Mouse (Mus musculus): ENCODE measurements around the gene Rora.

Rora gene

GRCm38 (mm10) chr9:68653211-68654038 is at the start of gene Rora:
Rora (plus strand) TSS chr9:68653786.
- DNase-seq (ENCODE audit: low spot score), result peak; percentile 70

- no peak for DNase-seq (ENCODE audit: low spot score)
Observed at GRCm38 (mm10) chr9:68614006-68614405, 39.6 kb upstream of the Rora start.

DNA sequence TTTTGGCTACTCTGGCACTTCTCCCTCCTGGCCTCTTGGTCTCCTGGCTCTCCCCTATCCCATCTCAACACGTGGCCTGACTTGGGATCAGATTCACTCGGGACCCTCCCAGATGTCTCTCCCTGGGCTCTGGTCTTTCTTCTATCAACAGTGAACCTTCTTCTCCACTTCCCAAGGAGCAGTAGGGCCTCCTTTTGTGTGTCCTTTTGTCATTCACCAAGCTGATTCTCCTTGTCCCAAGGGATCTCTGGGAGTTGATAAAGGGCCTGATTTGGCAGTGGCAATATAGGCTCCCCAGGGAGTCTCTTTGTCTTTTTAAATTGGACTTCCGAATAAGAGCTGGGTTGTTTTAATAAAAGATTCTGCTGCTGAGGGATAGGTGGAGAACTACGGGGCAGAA is 36.5 kb upstream of the Rora start:
- no peak for DNase-seq (ENCODE audit: low spot score)

GRCm38 (mm10) chr9:68620036-68620435 is 33.5 kb upstream of the Rora start:
- peak; percentile 4 for DNase-seq (ENCODE audit: low spot score)

DNA sequence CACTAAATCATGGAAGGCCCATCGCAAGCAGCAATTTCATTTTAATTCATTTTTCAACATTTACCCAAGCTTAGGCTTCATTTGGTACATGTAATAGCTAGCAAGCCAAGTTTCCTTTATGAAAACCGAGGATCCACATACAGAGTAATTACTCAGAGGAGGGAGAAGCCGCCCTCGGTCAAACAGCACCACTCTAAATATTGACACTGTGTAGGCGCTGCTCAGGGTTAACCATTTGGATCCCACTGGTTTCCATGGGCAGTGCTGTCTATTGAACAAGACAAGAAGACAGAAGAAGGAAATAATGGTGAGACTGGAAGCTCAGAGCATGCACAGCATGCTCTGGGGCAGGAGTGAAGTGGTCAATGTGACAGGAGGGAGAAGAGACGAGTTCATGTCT is 33.1 kb upstream of the Rora start:
- no peak for DNase-seq (ENCODE audit: low spot score)

DNA sequence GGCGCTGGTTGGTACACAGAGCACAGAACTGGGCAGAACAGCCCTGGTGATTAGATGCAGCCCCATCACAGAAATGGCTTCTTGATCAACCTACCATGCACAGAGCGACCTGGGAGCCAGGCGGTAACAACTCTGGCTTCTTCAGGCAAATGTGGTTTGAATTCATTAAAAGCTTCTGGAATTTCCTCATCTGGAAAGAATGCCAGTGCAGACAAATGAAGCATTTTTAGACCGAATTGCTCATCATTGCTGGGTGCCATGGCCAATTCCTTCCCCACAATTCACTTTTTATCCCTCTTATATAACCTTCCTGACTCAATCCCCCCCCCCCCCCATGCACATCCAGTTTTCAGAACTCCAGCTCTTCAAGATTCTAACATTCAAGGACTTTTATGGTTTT is 28.6 kb upstream of the Rora start:
- no peak for DNase-seq (ENCODE audit: low spot score)

DNA sequence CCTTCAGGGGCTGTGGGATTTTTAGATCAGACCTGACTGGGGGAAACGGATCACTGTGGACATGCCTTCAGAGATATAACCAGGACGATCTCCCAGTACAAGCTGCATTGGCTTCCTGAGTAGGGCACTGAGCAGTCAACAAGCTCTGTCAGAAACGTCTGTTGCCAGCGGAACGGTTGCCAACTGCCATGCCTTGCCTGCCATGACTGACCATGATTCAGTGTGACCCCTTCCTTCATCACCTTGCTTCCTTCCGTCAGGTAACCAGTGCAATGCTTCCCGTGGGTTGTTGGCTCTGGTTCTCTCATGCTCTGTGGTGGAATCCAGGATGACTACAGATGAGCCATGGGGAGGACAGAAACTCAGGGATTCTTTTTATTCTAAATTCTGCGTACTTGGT is 16.3 kb upstream of the Rora start:
- no peak for DNase-seq (ENCODE audit: low spot score)

DNA sequence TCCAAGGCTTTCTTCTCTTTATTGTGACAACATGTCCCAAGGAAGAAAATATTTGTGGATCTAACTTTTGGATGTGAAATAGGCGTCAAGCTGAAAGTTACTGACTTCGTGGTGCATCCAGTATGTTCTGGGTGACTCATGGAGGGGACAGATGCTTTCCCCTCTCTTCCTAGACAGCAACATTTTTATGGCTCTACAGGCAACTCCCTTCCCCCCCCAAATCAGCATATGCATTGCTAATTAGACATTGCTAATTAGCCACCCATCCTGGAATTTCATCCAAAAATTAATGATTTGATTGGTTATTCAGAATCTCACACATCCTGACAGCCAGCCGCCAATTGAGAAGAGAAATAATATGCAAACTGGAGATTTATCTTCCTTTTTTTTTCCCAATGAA is 12.5 kb upstream of the Rora start:
- DNase-seq (ENCODE audit: low spot score), result no peak

- no peak for DNase-seq (ENCODE audit: low spot score)
Observed at GRCm38 (mm10) chr9:68648061-68648460, 5.5 kb upstream of the Rora start.

DNA sequence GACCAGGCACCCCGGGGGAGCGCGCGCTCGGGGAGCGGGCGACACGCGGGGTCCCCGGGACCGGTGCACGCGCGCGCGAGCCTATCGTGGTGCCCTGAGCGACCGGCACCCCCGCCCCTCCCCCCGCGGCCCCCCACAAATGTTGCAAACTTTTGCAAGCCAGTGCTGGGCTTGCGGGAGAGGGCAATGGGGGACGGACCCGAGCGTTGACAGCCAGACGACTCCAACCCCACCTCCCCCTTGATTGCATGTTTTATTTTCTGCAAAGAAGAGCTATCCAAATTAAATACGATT is 400 bp downstream of the Rora start:
- no peak for DNase-seq (ENCODE audit: low spot score)

DNA sequence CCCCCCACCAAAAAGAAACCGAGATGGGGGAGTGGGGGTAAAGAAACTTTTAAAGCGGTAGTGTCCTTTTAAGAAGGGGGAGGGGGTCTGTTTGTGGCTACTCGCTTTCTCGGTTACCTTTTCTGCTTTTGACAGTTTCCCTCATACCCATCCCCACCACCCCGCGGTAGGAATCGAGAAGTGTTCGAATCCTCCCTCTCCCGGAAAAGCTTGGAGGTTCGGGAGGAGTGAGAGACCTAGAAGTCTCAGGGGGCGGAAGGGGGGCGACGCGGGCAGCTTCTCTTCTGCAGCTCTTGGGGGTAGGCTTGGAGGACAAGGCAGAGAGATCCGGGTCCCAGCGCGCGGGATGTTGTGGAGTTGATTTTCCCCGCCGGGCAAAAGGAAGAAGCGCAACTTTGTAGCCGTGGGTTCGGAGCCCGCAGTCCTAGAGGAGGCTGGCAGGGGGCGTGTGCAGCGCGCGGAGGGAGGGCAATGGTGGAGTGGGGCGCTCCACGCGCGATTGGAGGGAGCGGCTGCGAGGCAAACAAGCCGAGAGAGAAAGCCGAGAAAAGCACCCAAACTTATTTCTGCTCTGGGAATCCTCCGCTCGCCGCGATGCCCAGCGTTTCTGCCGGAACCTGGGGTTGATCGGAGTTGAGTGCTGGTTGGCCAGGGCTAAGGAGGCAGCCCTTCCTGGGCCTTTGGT is 889 bp downstream of the Rora start:
- peak; percentile 23 for DNase-seq (ENCODE audit: low spot score)

- DNase-seq (ENCODE audit: low spot score), result peak; percentile 41
Observed at GRCm38 (mm10) chr9:68655018-68656005, 1.7 kb downstream of the Rora start.

- DNase-seq (ENCODE audit: low spot score), result no peak
Observed at GRCm38 (mm10) chr9:68656076-68656795, 2.6 kb downstream of the Rora start.

DNA sequence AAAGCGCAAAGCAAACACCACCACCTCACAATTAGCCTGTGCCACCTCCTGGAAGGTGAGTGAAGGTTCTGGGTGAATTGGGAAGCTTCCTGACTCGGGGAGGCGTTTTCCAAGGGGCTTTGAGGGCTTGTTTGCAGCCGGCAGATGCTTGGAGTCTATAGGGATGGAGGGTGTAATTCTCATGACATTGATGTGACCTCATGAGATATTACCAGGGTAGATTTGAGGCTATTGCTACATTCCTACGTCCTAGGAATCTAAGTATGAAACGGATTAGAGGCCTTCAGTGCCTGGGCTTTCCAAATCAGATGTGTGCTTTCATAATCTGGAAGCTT is 3.2 kb downstream of the Rora start:
- DNase-seq (ENCODE audit: low spot score), result no peak

DNA sequence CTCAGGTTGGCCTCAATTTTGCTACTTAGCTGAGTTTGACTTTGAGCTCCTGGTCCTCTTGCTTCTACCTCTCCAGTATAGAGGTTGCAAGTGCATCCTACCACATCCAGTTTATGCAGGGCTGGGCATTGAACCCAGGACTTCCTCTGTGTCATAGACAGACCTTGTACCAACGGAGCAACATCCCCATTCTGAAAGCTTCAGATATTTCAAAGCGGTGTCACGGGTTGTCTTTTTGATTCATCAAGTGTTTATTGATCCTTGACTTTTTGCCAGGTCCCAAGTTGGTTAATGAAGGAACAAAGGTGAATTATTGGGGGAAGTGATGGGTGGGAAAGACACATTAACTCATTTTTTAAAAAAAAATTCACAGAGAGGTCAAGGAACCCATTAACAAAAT is 17.1 kb downstream of the Rora start:
- DNase-seq (ENCODE audit: low spot score), result no peak

DNA sequence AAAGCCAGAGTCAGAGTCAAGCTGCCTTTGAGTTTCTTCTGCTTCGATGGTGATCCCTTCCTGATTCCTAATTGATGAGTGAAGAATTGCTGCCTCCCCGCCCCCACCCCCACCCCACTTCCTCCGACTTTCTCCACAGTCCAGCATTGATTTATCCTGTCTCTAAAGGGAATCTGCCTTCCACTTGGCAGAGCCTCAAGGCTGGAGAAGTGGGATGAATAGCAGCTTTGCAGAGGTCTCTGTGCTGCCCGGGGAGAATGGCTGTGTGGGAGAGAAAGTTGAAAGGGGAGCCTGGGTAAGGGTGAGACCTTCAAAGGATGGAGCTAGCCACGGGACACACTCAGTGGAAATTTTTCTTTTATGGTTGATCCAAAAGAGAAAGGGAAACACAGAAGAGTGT is 18.9 kb downstream of the Rora start:
- no peak for DNase-seq (ENCODE audit: low spot score)

- DNase-seq (ENCODE audit: low spot score), result no peak
Observed at GRCm38 (mm10) chr9:68673221-68673620, 19.6 kb downstream of the Rora start.

DNA sequence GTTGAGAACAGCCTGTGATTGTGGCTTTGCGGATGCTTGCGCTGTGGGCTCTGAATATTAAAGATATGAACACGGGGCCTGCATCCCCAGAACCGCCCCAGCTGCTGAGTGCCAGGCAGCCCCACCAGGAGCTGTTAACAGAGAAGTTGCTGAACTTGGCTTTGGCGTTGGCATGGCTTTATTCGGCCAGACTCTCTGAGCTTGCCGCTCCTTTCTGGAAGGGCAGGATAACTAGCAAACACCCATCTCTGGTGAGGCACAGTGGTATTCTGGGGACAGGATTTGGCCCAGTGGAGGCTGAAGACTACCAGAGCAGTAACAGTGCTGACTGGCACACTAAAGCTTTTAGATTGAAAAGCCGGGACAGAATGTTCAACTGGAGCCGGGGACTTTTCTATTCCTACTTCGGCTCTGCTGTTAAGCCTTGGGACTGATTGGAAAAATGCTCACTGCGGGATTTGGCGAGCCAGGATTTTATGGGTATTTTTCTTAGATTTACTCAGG is 26.3 kb downstream of the Rora start:
- DNase-seq (ENCODE audit: low spot score), result no peak

- no peak for DNase-seq (ENCODE audit: low spot score)
Observed at GRCm38 (mm10) chr9:68683938-68684337, 30.4 kb downstream of the Rora start.

GRCm38 (mm10) chr9:68685562-68685961 is 32.0 kb downstream of the Rora start:
- no peak for DNase-seq (ENCODE audit: low spot score)

DNA sequence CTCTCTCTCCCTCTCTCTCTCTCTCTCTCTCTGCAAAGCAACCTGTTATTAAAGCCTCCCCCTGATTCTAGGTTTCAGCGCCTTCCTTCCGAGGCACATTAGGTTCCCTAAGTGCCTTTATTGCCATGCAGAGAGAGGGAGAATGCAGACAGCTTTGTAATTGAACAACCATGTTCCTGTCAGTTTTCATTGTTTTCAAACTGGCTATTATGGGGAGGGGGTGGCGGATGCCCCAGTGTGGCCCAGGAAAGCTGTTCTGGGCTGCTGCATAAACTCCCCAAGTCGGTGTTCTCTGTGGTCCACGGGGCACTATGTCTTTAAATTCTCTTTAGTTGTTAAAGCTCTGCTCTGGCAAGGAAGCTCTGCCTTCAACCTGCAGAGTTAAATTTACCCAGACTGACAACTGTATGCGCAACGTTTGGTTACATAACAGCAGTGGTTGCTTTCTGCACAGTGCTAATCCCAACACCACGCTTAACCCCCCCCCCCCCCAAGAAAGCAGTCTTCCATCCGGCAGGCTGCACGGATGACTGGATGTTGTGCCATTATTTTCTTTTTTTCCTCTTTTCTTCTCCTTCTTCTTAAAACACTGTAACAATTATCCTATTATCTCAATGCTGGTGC is 33.8 kb downstream of the Rora start:
- no peak for DNase-seq (ENCODE audit: low spot score)
